22 mouse cellular contexts compared by ENCODE assay signal in genomic region chr7:80319846-80320496, GRCm38 (mm10). TPM values are rescaled to one million over a fixed set of nuclear protein-coding genes. Genes with fewer than 3 reads are reported as not detected.
DNase-seq lines count a peak whose midpoint lies in the region; ATAC-seq lines count a peak whose summit lies in the region.
"Had no signal": no experiment of that assay in that cellular context is flagged by ENCODE, and none has a peak within 500 bp of the region (broad histone marks: within the 10 kb centered on the region; RNA-seq: fewer than 3 reads in every experiment).

No protein-coding gene starts in this region.

- no peak overlapping the region for H3K4me2 ChIP-seq in hindbrain, embryonic 14.5 days (replicated peaks)
- no peak overlapping the region for H3K4me2 ChIP-seq in embryonic facial prominence, embryonic 13.5 days
- H3K4me2 ChIP-seq: forebrain, embryonic 15.5 days; lung, embryonic 15.5 days; neural tube, embryonic 12.5 days had no signal

- WGBS in hindbrain, embryonic 10.5 days: 86% methylated on average over 19 of the region's 19 CpGs
- 86% methylated on average over 19 of the region's 19 CpGs for WGBS in hindbrain, embryonic 14.5 days
- 75% methylated on average over 19 of the region's 19 CpGs for WGBS in embryonic facial prominence, embryonic 13.5 days

- no peaks in the 10 kb centered on the region for H3K9me3 ChIP-seq in hindbrain, embryonic 10.5 days
- no peaks in the 10 kb centered on the region for H3K9me3 ChIP-seq in hindbrain, embryonic 14.5 days (ENCODE audit: control insufficient read depth, low read length)
- H3K9me3 ChIP-seq in embryonic facial prominence, embryonic 13.5 days: no peaks in the 10 kb centered on the region
- H3K9me3 ChIP-seq: forebrain, embryonic 15.5 days; lung, embryonic 15.5 days; neural tube, embryonic 12.5 days had no signal

- H3K4me3 ChIP-seq in hindbrain, embryonic 10.5 days: no peak overlapping the region
- H3K4me3 ChIP-seq in hindbrain, embryonic 14.5 days (replicated peaks; ENCODE audit: low read length): no peak overlapping the region
- no peak overlapping the region for H3K4me3 ChIP-seq in embryonic facial prominence, embryonic 13.5 days
- H3K4me3 ChIP-seq: erythroblast, embryonic 14.5 days; forebrain, embryonic 15.5 days; lung, embryonic 15.5 days; neural tube, embryonic 12.5 days had no signal

- H3K9ac ChIP-seq in hindbrain, embryonic 14.5 days: no peak overlapping the region
- 0 out of 2 replicates have a peak overlapping the region, but pooled peaks have one; percentile 36 for H3K9ac ChIP-seq in embryonic facial prominence, embryonic 13.5 days
- H3K9ac ChIP-seq: forebrain, embryonic 15.5 days; liver, embryonic 14.5 days; lung, embryonic 15.5 days; neural tube, embryonic 12.5 days had no signal

- H3K4me1 ChIP-seq in hindbrain, embryonic 10.5 days (replicated peaks): peaks cover 21% of the 10 kb centered on the region
- H3K4me1 ChIP-seq in hindbrain, embryonic 14.5 days (replicated peaks; ENCODE audit: control insufficient read depth, insufficient read depth, low read length): peaks cover 12% of the 10 kb centered on the region
- H3K4me1 ChIP-seq in embryonic facial prominence, embryonic 13.5 days: peaks cover 11% of the 10 kb centered on the region

- ATAC-seq in hindbrain, embryonic 14.5 days (ENCODE audit: low FRiP score): no peak
- ATAC-seq in embryonic facial prominence, embryonic 13.5 days (ENCODE audit: insufficient number of reproducible peaks, insufficient read depth, low FRiP score, low TSS enrichment, low read depth): no peak
- ATAC-seq: forebrain, embryonic 15.5 days; Patski had no signal

- peaks cover 63% of the 10 kb centered on the region for H3K36me3 ChIP-seq in hindbrain, embryonic 10.5 days
- H3K36me3 ChIP-seq in hindbrain, embryonic 14.5 days (replicated peaks; ENCODE audit: control insufficient read depth, insufficient read depth): peaks cover 43% of the 10 kb centered on the region
- peaks cover 47% of the 10 kb centered on the region for H3K36me3 ChIP-seq in embryonic facial prominence, embryonic 13.5 days

- H3K27me3 ChIP-seq in hindbrain, embryonic 10.5 days (ENCODE audit: insufficient read depth, poor library complexity, severe bottlenecking): no peaks in the 10 kb centered on the region
- no peaks in the 10 kb centered on the region for H3K27me3 ChIP-seq in hindbrain, embryonic 14.5 days (ENCODE audit: control insufficient read depth, insufficient read depth, low read length)
- H3K27me3 ChIP-seq in embryonic facial prominence, embryonic 13.5 days: no peaks in the 10 kb centered on the region
- H3K27me3 ChIP-seq: CH12.LX; forebrain, embryonic 15.5 days; lung, embryonic 15.5 days; neural tube, embryonic 12.5 days; Patski had no signal

- 0 out of 2 replicates have a peak overlapping the region, but pooled peaks have one; percentile 35 for H3K27ac ChIP-seq in hindbrain, embryonic 10.5 days
- H3K27ac ChIP-seq in hindbrain, embryonic 14.5 days: no peak overlapping the region
- H3K27ac ChIP-seq in embryonic facial prominence, embryonic 13.5 days: no peak overlapping the region
- H3K27ac ChIP-seq: forebrain, embryonic 15.5 days; liver, embryonic 14.5 days; lung, embryonic 15.5 days; neural tube, embryonic 12.5 days had no signal

- peak; percentile 88 for DNase-seq in heart, adult 11 months
- no peak for DNase-seq in heart, postnatal 4 days
- DNase-seq in hindbrain, embryonic 10.5 days (ENCODE audit: low spot score): no peak
- DNase-seq in hindbrain, embryonic 14.5 days (ENCODE audit: low spot score): no peak
- peak; percentile 75 for DNase-seq in ES-CJ7 (ENCODE audit: low read depth, low spot score)
- no peak for DNase-seq in ovary, postnatal 36 days (ENCODE audit: low spot score)
- DNase-seq: adrenal gland, postnatal 14 days; cerebellum, adult 11 months; gastrocnemius, postnatal 14 days; kidney, adult 2 months; kidney, postnatal 10 days; lung, postnatal 4 days; right cerebral cortex, adult 18-20 months; thymus, postnatal 25 days had no signal

RNA-seq across cellular contexts. Expression of gene Rccd1, which starts 4.3 kb away (rescaled TPM):
- 1 to 10 TPM; 8.5 to 9.5 TPM for total RNA-seq in heart, postnatal 4 days (2021)
- 12.2 and 12.9 TPM in 2 replicates for polyA plus RNA-seq in hindbrain, embryonic 10.5 days (2016; fragmentation: Nextera tagmentation; extraction: Ambion mirVana)
- polyA plus RNA-seq in hindbrain, embryonic 14.5 days (2014; fragmentation: Nextera tagmentation; extraction: Ambion mirVana): 9.4 and 11.6 TPM in 2 replicates
- 15.6 and 17.2 TPM in 2 replicates for polyA plus RNA-seq in embryonic facial prominence, embryonic 13.5 days (2015; fragmentation: Nextera tagmentation; extraction: Ambion mirVana)

RNA-seq across cellular contexts. Expression of gene Unc45a, which starts 20.8 kb away (rescaled TPM):
- total RNA-seq in heart, postnatal 4 days (2021): 10 to 100 TPM; 22.9 to 24.9 TPM
- polyA plus RNA-seq in hindbrain, embryonic 10.5 days (2016; fragmentation: Nextera tagmentation; extraction: Ambion mirVana): 46.2 and 54.6 TPM in 2 replicates
- 43.3 and 43.9 TPM in 2 replicates for polyA plus RNA-seq in hindbrain, embryonic 14.5 days (2014; fragmentation: Nextera tagmentation; extraction: Ambion mirVana)
- 49.0 and 53.1 TPM in 2 replicates for polyA plus RNA-seq in embryonic facial prominence, embryonic 13.5 days (2015; fragmentation: Nextera tagmentation; extraction: Ambion mirVana)

RNA-seq across cellular contexts. Expression of gene Hddc3, which starts 22.9 kb away (rescaled TPM):
- 10 to 100 TPM; 40.9 to 42.1 TPM for total RNA-seq in heart, postnatal 4 days (2021)
- 19.6 and 26.3 TPM in 2 replicates for polyA plus RNA-seq in hindbrain, embryonic 10.5 days (2016; fragmentation: Nextera tagmentation; extraction: Ambion mirVana)
- polyA plus RNA-seq in hindbrain, embryonic 14.5 days (2014; fragmentation: Nextera tagmentation; extraction: Ambion mirVana): 18.7 and 23.4 TPM in 2 replicates
- 21.6 and 29.0 TPM in 2 replicates for polyA plus RNA-seq in embryonic facial prominence, embryonic 13.5 days (2015; fragmentation: Nextera tagmentation; extraction: Ambion mirVana)

RNA-seq across cellular contexts. Expression of gene Prc1, which starts 25.7 kb away (rescaled TPM):
- 100 to 1,000 TPM; 132 to 141 TPM for total RNA-seq in heart, postnatal 4 days (2021)
- 175 and 232 TPM in 2 replicates for polyA plus RNA-seq in hindbrain, embryonic 10.5 days (2016; fragmentation: Nextera tagmentation; extraction: Ambion mirVana)
- polyA plus RNA-seq in hindbrain, embryonic 14.5 days (2014; fragmentation: Nextera tagmentation; extraction: Ambion mirVana): 33.0 and 39.3 TPM in 2 replicates
- 121 and 130 TPM in 2 replicates for polyA plus RNA-seq in embryonic facial prominence, embryonic 13.5 days (2015; fragmentation: Nextera tagmentation; extraction: Ambion mirVana)

RNA-seq across cellular contexts. Expression of gene Vps33b, which starts 50.5 kb away (rescaled TPM):
- 10 to 100 TPM; 10.6 TPM for total RNA-seq in heart, postnatal 4 days (2021)
- polyA plus RNA-seq in hindbrain, embryonic 10.5 days (2016; fragmentation: Nextera tagmentation; extraction: Ambion mirVana): 16.6 and 19.6 TPM in 2 replicates
- 22.0 and 26.5 TPM in 2 replicates for polyA plus RNA-seq in hindbrain, embryonic 14.5 days (2014; fragmentation: Nextera tagmentation; extraction: Ambion mirVana)
- polyA plus RNA-seq in embryonic facial prominence, embryonic 13.5 days (2015; fragmentation: Nextera tagmentation; extraction: Ambion mirVana): 13.8 and 16.2 TPM in 2 replicates

Comparison
In these comparisons a context has a peak if more than half of its experiments do, and no peak if none do; other contexts are left out.
1. DNase-seq: peak in heart, adult 11 months (single experiment) and ES-CJ7 (single experiment); none in heart, postnatal 4 days (single experiment), hindbrain, embryonic 10.5 days (single experiment), hindbrain, embryonic 14.5 days (single experiment) and ovary, postnatal 36 days (single experiment).